Mouse (Mus musculus) granulocyte monocyte progenitor cell, adult 5-6 weeks (primary cell): ENCODE results near the gene Slc9b1. TPM values are rescaled to one million over a fixed set of nuclear protein-coding genes. Genes with fewer than 3 reads are reported as not detected.

Source experiments
- ATAC-seq: replicated peaks from 2 replicates; pipeline ENCODE4 v1.8.0; 2016; ENCODE audit warnings: mild to moderate bottlenecking, moderate TSS enrichment, inconsistent platforms; ENCODE audit not compliant: poor library complexity, severe bottlenecking
- total RNA-seq, 2 experiments: library from RNA; stranded (forward) in 1 of 2; stranded (reverse) in 1 of 2; fragments of 200-712, 200-1000 nt in 1 of 2; fragments of >200 nt in 1 of 2; fragmentation: Nextera tagmentation in 1 of 2; gene quantifications; 2 replicates each; pipeline ENCODE4 v1.2.3; 2014 to 2017

The Slc9b1 gene
- total RNA-seq, 2 experiments from 2014 or later: 0.36 TPM; not detected in 1

- no peak for ATAC-seq
Observed at GRCm38 (mm10) chr3:135436901-135437616, 89.2 kb downstream of the Slc9b1 start.

- ATAC-seq: peak; percentile 69
Observed at GRCm38 (mm10) chr3:135437758-135438495, 90.1 kb downstream of the Slc9b1 start, which contains the start of gene Ube2d3. Ube2d3 (plus strand) TSS chr3:135438149.

- ATAC-seq: peak; percentile 42
Observed at GRCm38 (mm10) chr3:135438531-135438912, 90.7 kb downstream of the Slc9b1 start.

- ATAC-seq: peak; percentile 50
Observed at GRCm38 (mm10) chr3:135438913-135439531, 91.2 kb downstream of the Slc9b1 start.

GRCm38 (mm10) chr3:135439651-135440050 lies 91.8 kb downstream of the Slc9b1 start:
- no peak for ATAC-seq

- peak; percentile 38 for ATAC-seq
Observed at GRCm38 (mm10) chr3:135440221-135440620, 92.4 kb downstream of the Slc9b1 start.

- no peak for ATAC-seq
Observed at GRCm38 (mm10) chr3:135440621-135441020, 92.8 kb downstream of the Slc9b1 start.

GRCm38 (mm10) chr3:135444930-135445329 lies 97.1 kb downstream of the Slc9b1 start:
- ATAC-seq: no peak

Other genes with a start within 250 kb of the Slc9b1 start
- 25.4 and 28.0 TPM in 2 replicates for gene Cenpe, start 135.5 kb upstream of the Slc9b1 start, total RNA-seq (2014; fragmentation: Nextera tagmentation)
- 65.1 and 74.5 TPM in 2 replicates for gene Cenpe, start 135.5 kb upstream of the Slc9b1 start, total RNA-seq (2017)
- gene Bdh2, start 66.8 kb upstream of the Slc9b1 start, total RNA-seq (2014; fragmentation: Nextera tagmentation): not detected in 2 replicates
- 0.86 TPM in 1 of 2 replicates, not detected in the other for gene Bdh2, start 66.8 kb upstream of the Slc9b1 start, total RNA-seq (2017)
- 1.1 TPM in 1 of 2 replicates, not detected in the other for gene Slc9b2, start 40.3 kb upstream of the Slc9b1 start, total RNA-seq (2014; fragmentation: Nextera tagmentation)
- not detected in 2 replicates for gene Slc9b2, start 40.3 kb upstream of the Slc9b1 start, total RNA-seq (2017)
- gene Cisd2, start 75.9 kb downstream of the Slc9b1 start, total RNA-seq (2014; fragmentation: Nextera tagmentation): 47.6 and 60.6 TPM in 2 replicates
- 35.9 and 48.9 TPM in 2 replicates for gene Cisd2, start 75.9 kb downstream of the Slc9b1 start, total RNA-seq (2017)
- 413 and 488 TPM in 2 replicates for gene Ube2d3, start 90.1 kb downstream of the Slc9b1 start, total RNA-seq (2014; fragmentation: Nextera tagmentation)
- gene Ube2d3, start 90.1 kb downstream of the Slc9b1 start, total RNA-seq (2017): 457 and 710 TPM in 2 replicates
- gene Manba, start 137.6 kb downstream of the Slc9b1 start, total RNA-seq (2014; fragmentation: Nextera tagmentation): 24.6 and 54.4 TPM in 2 replicates
- gene Manba, start 137.6 kb downstream of the Slc9b1 start, total RNA-seq (2017): 33.6 and 38.8 TPM in 2 replicates